Mouse (Mus musculus): ENCODE results near the gene Ankrd54. TPM values are rescaled to one million over a fixed set of nuclear protein-coding genes. Genes with fewer than 3 reads are reported as not detected.
A peak's percentile ranks its signal among the peaks of the same experiment; 100 is the strongest.

Ankrd54 gene
- total and polyA plus RNA-seq, 3 experiments = 21.8 to 38.6 (median 26.4) TPM

- TF ChIP-seq TCF12 (IDR thresholded peaks at IDR 0.05; ENCODE audit: low read depth, low read length) = peak; percentile 61; the same call in 1 of the 2 replicates
- TF ChIP-seq ELF1 (IDR thresholded peaks at IDR 0.05; ENCODE audit: low read depth, low read length) = peak; percentile 38; the same call in 1 of the 2 replicates
- TF ChIP-seq IRF4 (IDR thresholded peaks at IDR 0.05; ENCODE audit: low read depth, low read length) = peak; percentile 5; the same call in 1 of the 2 replicates
- TF ChIP-seq MXI1 (IDR thresholded peaks at IDR 0.05; ENCODE audit: low read depth, low read length) = peak; percentile 75
- peak; percentile 48; the same call in 1 of the 2 replicates for TF ChIP-seq TBP (conservative IDR thresholded peaks at IDR 0.05; ENCODE audit: low read depth, low read length)
- TF ChIP-seq JUN (IDR thresholded peaks at IDR 0.05; ENCODE audit: insufficient read depth, low read depth, low read length) = no peak
- no peak for TF ChIP-seq ZC3H11A (IDR thresholded peaks at IDR 0.05; ENCODE audit: low read depth, low read length)
- peak; percentile 70 for TF ChIP-seq POLR2A (IDR thresholded peaks at IDR 0.05; ENCODE audit: low read depth, low read length)
Observed at GRCm38 (mm10) chr15:79040501-79041416, 21.9 kb downstream of the Ankrd54 start (continued).

- Histone ChIP-seq H3K27me3 (replicated peaks) (peaks cover 20% of the 10 kb centered on the region), H3K36me3 (replicated peaks in 1 of 2; ENCODE audit: control insufficient read depth in 1 of 2, insufficient read depth in 1 of 2, low read length in 1 of 2) (peaks cover 24 to 44% of the 10 kb centered on the region in 2 experiments), H3K4me2 (ENCODE audit: insufficient read depth, low read depth, poor library complexity, severe bottlenecking) (no peak overlapping the region), H3K79me2 (replicated peaks; ENCODE audit: control insufficient read depth, extremely low read depth, insufficient read depth, poor library complexity, severe bottlenecking) (no peaks in the 10 kb centered on the region), H3K9me3 (replicated peaks; ENCODE audit: low read length) (peaks cover 6% of the 10 kb centered on the region), H3K4me1 (ENCODE audit: control insufficient read depth in 1 of 2, insufficient read depth in 2 of 2) (peaks cover 18 to 42% of the 10 kb centered on the region in 2 experiments), H3K27ac (ENCODE audit: insufficient read depth, low read depth) (no peak overlapping the region), H3K9ac (ENCODE audit: insufficient read depth, low read depth) (no peak overlapping the region), H3K4me3 (replicated peaks in 1 of 3; ENCODE audit: low read depth in 2 of 3, low read length in 2 of 3, poor library complexity in 1 of 3) (no peak overlapping the region)
- dilution Hi-C loops (cut with MboI; ENCODE audit: extremely low pct_ligation_motif_present, extremely low pct_unique_long_range_greater_than_20kb, low sequenced_read_pairs) (no loop called here), in situ Hi-C loops (cut with MboI; ENCODE audit: low pct_ligation_motif_present, low pct_unique_long_range_greater_than_20kb, low sequenced_read_pairs) (loop anchor here (5.0 kb wide), 1 partner anchor 33 kb away; no protein-coding TSS in a partner anchor)
- DNase-seq (ENCODE audit: extremely low read depth) = peak; percentile 92
- TF ChIP-seq JUN (IDR thresholded peaks at IDR 0.05; ENCODE audit: insufficient read depth, low read depth, low read length) (no peak), CTCF (conservative IDR thresholded peaks at IDR 0.05 in 1 of 2, IDR thresholded peaks at IDR 0.05 in 1 of 2; ENCODE audit: low read depth in 2 of 2, low read length in 2 of 2) (peak; percentile 71 to 100; a peak in 3 of 4 replicates), E2F4 (IDR thresholded peaks at IDR 0.05; ENCODE audit: insufficient replicate concordance, low read depth, low read length) (no peak), MYC (IDR thresholded peaks at IDR 0.05; ENCODE audit: low read depth, low read length) (peak; percentile 78; the same call in 1 of the 2 replicates), ELF1 (IDR thresholded peaks at IDR 0.05; ENCODE audit: low read depth, low read length) (peak; percentile 48; the same call in 1 of the 2 replicates), MEF2A (IDR thresholded peaks at IDR 0.05; ENCODE audit: borderline replicate concordance, low read depth, low read length) (peak; percentile 63; the same call in 1 of the 2 replicates), MXI1 (IDR thresholded peaks at IDR 0.05; ENCODE audit: low read depth, low read length) (peak; percentile 56; the same call in 1 of the 2 replicates), ZNF384 (IDR thresholded peaks at IDR 0.05; ENCODE audit: low read depth, low read length) (peak; percentile 49), USF1 (IDR thresholded peaks at IDR 0.05; ENCODE audit: low read depth, low read length) (no peak), ZKSCAN1 (IDR thresholded peaks at IDR 0.05; ENCODE audit: borderline replicate concordance, low read depth, low read length) (no peak), MAX (IDR thresholded peaks at IDR 0.05; ENCODE audit: low read length) (peak; percentile 74; the same call in 1 of the 2 replicates), KAT2A (IDR thresholded peaks at IDR 0.05; ENCODE audit: insufficient replicate concordance, low read length) (no peak), CHD2 (IDR thresholded peaks at IDR 0.05; ENCODE audit: low read length) (no peak), GABPA (IDR thresholded peaks at IDR 0.05; ENCODE audit: insufficient replicate concordance, low read depth, low read length) (no peak), IRF4 (IDR thresholded peaks at IDR 0.05; ENCODE audit: low read depth, low read length) (peak; percentile 74; the same call in 1 of the 2 replicates), ETS1 (conservative IDR thresholded peaks at IDR 0.05; ENCODE audit: low read depth, low read length) (no peak), BHLHE40 (IDR thresholded peaks at IDR 0.05; ENCODE audit: low read depth, low read length) (0 out of 2 replicates have a peak, but pooled peaks have one; percentile 22), NELFE (IDR thresholded peaks at IDR 0.05; ENCODE audit: low read depth, low read length) (peak; percentile 76; the same call in 1 of the 2 replicates), NRF1 (IDR thresholded peaks at IDR 0.05; ENCODE audit: low read depth, low read length) (0 out of 2 replicates have a peak, but pooled peaks have one; percentile 35), ZC3H11A (IDR thresholded peaks at IDR 0.05; ENCODE audit: low read depth, low read length) (0 out of 2 replicates have a peak, but pooled peaks have one; percentile 46), SMC3 (IDR thresholded peaks at IDR 0.05; ENCODE audit: low read depth, low read length) (peak; percentile 91), POLR2A (IDR thresholded peaks at IDR 0.05; ENCODE audit: low read depth, low read length) (peak; percentile 33; the same call in 1 of the 2 replicates), SIN3A (IDR thresholded peaks at IDR 0.05; ENCODE audit: low read length) (peak; percentile 74; the same call in 1 of the 2 replicates), MAZ (IDR thresholded peaks at IDR 0.05; ENCODE audit: low read depth, low read length) (peak; percentile 65; the same call in 1 of the 2 replicates), TCF12 (IDR thresholded peaks at IDR 0.05; ENCODE audit: low read depth, low read length) (peak; percentile 66), EP300 (IDR thresholded peaks at IDR 0.05; ENCODE audit: low read length) (no peak), MAFK (IDR thresholded peaks at IDR 0.05; ENCODE audit: insufficient replicate concordance, low read length) (no peak), RAD21 (IDR thresholded peaks at IDR 0.05; ENCODE audit: low read depth, low read length) (peak; percentile 86), TBP (conservative IDR thresholded peaks at IDR 0.05; ENCODE audit: low read depth, low read length) (no peak)
Observed at GRCm38 (mm10) chr15:79038853-79039252, 23.8 kb downstream of the Ankrd54 start.
